Mouse (Mus musculus) cerebellum, postnatal 14 days (tissue): ENCODE measurements around the gene Rmi1.
"Not testable (repeated sequence)": the region's sequence is repeated elsewhere in the genome, so short reads cannot be mapped to it uniquely, and the experiment has no call there.

Source experiments
- DNase-seq, 2 experiments: peaks; one replicate each; pipeline ENCODE4 v3.0.0; 2021; ENCODE audit warnings: mixed read lengths in 2 of 2

Rmi1 gene

DNA sequence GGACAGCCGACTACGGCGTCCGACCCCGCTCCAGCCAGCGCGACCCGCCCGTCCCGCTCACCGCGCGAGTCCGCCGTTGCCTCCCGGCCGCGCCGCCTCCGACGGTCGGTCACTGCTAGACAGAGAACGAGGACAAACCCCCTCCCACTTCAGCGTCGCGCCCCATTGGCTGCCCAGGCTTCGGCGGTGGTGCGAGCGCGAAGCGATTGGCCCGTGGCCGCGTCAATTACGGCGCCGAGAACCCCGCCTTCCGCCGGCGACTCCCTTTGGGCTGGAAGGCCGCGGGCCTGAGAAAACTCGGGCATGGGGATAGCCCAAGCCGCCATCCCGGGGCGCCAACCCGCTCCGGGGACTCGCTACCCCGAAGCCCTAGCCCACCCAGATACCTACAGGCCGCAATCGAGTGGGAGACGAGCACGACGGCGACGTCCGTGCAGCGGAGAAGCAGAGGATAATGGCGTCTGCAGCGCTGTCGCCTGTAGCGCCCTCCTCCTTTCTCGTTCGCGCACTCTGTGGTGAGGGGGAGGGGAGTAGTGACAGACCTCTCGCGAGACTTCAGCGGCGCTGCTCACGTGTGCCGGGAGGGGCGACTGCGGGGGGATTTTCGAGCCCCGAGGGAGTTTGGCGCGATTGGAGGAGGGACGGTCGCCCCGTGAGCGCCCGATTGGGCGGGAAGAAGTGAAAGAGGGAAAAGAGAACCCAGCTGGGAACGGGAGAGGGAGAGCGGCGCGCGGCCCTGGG, at the start of gene Rmi1:
Gene Rmi1, plus strand, starts transcription at position 246 of the 741 bp plus-strand sequence.
- peak; percentile 98 to 99 for DNase-seq

DNA sequence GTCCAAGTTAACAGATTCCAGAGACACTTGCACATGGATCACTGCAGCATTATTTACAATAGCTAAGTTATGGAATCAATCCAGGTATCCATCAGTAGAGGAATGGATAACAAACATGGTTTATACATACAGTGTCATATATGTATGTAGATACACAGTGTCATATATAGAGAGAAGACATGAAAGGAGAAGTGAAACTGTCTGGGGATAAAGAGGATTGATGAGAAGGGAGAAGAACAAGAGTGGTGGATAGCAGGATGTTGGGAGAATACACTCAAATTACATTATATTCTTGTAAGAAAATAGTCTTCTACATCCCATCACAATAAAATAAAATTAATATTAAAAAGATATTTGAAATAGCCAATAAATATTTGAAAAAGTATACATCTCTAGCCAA, 49.1 kb upstream of the Rmi1 start:
- no peak for DNase-seq

DNA sequence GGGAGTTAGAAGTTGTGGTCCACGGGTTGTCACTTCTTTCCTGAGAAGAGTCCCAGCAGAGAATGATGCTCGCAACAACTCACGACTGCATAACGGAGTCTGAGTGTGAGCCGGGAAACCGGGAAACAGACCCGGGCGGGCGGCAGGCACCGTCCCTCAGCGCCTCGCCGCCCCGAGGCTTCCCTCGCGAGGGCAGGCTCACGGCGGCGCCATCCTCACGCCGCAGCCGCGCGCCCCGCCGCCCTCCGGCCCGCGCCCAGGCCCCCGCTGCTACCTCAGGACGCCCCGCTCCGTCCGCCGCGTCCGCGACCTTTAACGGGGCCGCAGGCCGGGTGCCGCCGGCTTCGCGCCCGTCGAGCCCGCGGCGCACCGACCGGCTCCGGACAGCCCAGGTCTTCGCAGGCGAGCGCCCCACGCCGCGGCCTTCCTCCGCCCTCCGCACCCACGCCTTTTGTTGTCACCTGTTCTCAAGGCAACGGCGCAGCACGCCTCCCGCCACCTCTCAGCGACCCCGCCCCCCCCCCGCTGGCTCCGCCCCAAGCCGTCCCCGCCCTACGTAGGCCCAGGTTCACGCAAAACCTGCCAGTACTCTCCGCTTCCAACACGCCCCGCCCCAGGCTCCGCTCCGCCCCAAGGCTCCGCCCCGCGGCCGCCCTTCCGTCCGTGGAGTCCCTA, 43.3 kb upstream of the Rmi1 start, which contains the start of gene Kif27:
Gene Kif27, minus strand, starts transcription at position 494 of the 675 bp plus-strand sequence.
- peak; percentile 76 to 78 for DNase-seq

GRCm38 (mm10) chr13:58359304-58359653, 42.8 kb upstream of the Rmi1 start:
- no peak for DNase-seq

DNA sequence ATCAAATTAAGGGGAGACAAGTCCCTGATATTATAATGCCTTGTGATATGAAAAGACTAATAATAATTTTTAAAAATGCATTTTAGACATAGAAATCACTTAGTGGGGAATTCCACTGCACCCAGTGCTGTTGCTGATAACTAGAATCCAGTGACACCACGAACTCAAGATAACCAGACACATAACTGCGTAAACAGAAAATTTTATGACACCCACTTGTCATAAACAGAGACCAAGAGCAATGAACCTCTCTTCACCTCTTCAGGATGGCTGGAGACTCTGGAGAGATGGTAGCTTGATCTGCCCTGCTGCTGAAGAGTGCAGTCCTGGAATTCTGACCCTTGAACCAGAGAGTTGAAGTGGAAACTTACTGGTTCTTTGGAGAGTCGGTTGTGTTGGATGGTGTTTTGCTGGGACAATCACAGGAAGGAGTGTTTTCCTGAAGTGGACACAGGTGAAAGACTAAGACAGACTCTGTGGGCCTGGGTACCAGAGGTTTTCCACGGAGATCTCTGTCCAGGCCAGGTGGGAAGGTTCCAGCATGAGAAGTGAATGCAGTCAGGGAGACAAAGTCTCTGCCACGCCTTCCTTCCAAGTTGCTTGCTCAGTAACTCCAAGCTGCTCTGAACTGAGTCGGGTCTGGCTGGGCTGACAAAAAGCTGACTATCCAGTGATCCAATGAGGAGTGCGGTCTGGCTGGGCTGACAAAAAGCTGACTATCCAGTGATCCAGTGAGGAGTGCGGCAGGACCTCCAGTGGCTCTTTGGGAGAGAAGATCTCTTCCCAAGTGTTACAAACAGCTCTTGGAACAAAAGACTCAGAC, 37.5 kb upstream of the Rmi1 start:
- DNase-seq: no peak

DNA sequence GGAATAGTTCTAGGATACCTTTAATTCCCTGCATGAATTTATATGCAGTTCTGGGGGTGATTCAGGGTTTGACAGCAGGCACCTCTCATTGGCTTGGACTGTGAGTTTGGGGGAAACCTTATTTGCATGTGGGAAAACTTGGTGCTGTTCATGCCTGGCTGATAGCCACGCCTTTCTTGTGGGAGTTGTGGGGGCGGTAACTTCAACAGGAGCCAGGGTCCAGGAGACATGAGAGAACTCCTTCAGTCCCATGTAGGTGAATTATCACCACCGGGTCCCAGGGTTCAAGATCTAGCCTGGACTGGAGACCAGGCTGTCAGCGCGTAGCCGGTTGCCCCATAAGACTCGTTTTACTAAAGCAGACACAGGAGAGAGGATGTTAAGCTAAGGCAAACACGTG, 36.9 kb upstream of the Rmi1 start:
- not testable (repeated sequence) for DNase-seq

- no peak for DNase-seq
These were observed 35.7 kb upstream of the Rmi1 start for GRCm38 (mm10) chr13:58366373-58366772.

DNA sequence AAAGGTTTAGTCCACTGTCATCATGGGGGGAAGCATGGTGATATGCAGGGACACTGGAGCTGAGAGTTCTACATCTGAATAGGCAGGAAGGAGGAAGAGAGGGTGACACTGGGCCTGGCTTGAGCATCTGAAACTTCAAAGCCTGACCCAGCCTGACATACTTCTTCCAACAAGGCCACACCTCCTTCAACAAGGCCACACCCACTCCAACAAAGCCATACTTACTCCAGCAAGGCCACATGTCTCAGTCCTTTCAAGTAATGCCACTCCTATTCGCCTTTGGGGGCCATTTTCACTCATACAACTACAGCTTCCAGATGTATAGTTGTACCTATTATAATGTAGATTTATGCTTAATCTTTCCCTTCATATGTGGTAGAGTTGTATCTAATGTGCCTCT, 34.4 kb upstream of the Rmi1 start:
- no peak for DNase-seq

DNA sequence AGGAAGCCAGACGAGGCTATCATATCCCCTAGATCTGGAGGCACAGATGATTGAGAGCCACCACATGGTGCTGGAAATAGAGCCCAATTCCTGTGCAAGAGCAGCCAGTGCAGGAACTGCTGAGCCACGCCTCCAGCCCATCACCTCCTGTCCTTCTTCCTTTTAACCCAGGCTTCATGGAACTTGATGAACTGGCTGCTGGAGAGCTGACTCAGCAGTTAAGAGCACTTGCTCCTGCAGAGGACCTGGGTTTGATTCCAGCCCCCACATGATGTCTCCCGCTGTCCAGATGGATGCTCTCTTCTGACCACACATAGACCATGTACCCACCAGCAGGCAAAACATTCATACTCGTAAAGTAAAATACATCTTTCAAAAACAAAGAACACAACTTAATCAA, 33.2 kb upstream of the Rmi1 start:
- DNase-seq: no peak

GRCm38 (mm10) chr13:58372278-58373152, 29.5 kb upstream of the Rmi1 start:
- DNase-seq: no peak

DNA sequence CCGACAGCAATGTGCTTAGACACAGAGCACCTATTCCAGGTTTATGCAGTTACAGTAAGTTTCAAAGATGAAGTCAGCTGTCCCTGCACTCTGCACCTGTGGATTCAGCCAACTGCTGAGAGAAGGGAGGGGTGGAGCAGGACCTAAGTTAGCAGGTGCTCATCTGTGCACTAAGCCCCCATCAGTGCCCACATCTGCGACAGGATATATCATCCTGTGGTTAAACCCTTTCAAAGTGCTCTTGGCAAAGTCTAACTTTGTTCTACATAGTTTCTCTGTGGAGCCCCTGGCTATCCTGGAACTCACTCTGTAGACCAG, 28.9 kb upstream of the Rmi1 start:
- DNase-seq: no peak

DNA sequence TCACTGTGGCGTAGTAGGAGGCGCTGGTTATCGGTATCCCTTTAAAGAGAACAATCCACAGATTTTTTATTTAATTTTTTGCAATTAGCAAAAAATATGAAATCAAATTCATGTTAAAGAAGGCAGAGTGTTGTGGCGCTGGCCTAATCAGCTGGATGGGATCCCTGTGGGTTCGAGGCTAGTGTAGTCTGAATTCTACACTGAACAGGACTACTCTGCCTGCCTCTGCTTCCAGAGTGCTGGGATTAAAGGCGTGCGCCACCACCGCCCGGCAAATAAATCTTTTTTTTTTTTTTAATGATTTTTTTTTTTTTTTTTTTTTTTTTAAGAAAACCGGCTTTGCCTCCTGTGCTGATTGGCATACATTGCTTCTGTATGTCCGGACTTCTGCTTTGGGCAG, 17.7 kb upstream of the Rmi1 start:
- peak in 1 of 2 experiments; percentile 12 for DNase-seq

DNA sequence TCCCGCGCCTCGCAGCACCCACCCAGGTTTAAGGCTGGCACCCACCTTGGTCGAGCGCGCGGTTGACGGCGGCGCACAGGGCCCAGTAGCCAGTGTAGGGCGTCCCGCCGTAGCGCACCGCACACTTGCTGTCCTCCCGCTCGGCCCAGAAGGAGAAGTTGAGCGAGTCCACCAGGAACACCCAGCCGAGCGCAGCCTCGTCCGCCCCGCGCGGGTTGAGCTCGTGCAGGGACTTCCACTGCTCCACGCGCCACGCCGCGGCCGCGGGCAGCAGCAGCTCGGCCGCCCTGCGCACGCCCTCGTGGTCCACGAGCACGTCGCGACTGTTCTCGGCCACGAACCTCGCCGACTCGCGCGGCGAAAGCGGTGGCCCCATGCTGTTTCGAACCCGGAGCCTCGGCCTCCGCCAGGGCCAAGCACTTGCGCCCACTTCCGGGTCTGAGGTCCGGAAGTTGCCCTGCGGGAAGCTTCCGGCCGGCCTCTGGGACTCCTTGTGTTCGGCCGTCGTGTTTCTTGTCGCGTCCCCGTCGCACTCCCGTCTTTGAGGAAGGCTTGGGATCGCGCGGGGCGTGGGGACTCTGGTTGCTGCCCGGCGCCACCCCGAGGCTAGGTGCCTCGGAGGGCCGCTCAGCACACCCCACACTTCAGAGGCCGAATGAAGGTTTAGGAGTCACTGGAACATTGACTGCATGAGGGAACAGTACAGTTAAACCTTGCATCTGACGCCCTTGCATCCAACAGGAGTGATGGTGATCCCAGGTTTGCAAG, 17.1 kb upstream of the Rmi1 start, which contains the start of gene 2210016F16Rik:
Gene 2210016F16Rik, minus strand, starts transcription at position 447 of the 768 bp plus-strand sequence.
- peak; percentile 73 to 74 for DNase-seq

- DNase-seq: no peak
These were observed 16.5 kb upstream of the Rmi1 start for GRCm38 (mm10) chr13:58385547-58385920.

GRCm38 (mm10) chr13:58387948-58388347, 14.1 kb upstream of the Rmi1 start:
- peak; percentile 79 to 85 for DNase-seq

DNA sequence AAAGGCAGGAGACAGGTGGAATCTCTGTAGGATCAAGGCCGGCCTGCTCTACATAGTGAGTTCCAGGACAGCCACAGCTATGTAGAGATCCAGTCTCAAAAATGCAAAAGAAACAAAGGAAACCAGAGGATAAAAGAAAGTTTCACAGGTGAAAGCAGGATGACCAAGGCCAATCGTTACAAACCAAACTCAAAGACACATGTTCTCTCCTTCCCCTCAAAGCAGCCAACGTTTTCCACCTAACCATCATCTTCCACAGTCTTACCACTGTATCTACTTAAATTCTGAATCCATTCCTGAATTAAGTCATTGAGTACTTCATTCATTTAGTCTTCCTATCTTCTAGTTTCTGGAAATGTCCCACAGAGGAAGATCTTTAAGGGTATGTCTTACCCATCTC, 13.7 kb upstream of the Rmi1 start:
- DNase-seq: no peak

GRCm38 (mm10) chr13:58389324-58389951, 12.6 kb upstream of the Rmi1 start:
- no peak for DNase-seq

DNA sequence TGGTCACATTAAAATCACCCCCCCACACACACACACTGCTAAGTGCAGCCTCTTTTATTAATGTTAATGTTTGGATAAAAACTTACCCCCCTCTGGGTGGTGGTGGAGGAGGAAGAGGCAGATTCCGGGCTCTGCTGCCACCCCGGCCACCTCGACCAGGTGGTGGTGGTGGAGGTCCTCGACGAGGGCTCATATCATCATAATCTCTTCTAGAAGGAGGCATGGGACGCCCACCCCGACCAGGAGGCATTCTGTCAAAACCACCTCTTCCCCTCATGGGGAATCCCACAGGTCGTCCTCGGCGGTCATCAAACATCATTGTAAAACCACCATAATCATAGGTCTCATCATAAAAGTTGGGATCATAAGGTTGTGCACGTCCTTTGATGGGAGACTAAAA, 7.7 kb upstream of the Rmi1 start:
- DNase-seq: not testable (repeated sequence)

GRCm38 (mm10) chr13:58397651-58398050, 4.4 kb upstream of the Rmi1 start:
- DNase-seq: peak in 1 of 2 experiments; percentile 13

DNA sequence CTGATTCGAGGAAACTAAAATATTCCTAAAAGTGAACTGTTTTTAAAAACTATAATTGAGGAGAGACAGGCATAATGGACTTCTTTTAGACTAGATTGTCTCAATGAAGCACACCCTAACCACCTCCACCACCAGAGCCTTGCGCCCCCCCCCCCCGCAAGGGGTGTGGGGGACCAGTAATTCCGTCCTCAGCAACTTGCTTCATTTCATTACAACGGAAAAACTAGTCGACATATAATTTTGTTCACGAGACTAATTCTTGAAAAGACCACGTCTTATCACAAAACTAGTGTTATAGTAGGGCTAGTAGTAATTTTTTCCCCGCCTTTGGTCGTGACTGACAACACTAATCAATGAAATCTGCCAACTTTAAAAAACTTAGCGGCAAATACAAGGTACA, 1.5 kb upstream of the Rmi1 start:
- DNase-seq: no peak
